Mouse (Mus musculus) activated CD4-positive, CD25-positive, alpha-beta regulatory T cell (primary cell): ENCODE results near the gene Gm10256. TPM values are rescaled to one million over a fixed set of nuclear protein-coding genes. Genes with fewer than 3 reads are reported as not detected.

Experiments used
- polyA plus RNA-seq, 2 experiments: library from polyadenylated mRNA; unstranded; fragments of 100-300 nt; shearing (Covaris generic); gene quantifications; one replicate each; pipeline ENCODE4 v1.2.1; 2017

Gene Gm10256
- not detected for polyA plus RNA-seq

DNA sequence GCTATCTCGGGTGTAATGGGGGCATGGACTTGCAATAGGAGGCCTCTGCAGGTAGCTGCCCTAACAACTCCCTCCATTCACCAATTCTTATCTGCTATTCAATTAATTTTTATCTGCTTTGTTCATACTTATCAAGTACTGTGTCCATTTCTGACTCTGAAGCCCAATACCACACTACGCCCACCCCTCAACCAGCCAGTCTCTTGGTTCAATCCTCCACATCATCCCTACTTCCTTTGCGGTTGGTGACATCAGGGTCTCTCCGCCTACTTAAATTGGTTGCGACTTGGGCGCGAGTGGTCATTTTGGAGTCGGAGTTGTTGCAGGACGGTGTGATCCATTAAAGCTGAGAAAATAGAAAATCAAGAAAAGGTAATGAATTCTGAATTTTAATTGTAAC, at the start of gene Gm10256, which contains the start of gene Rbmy:
Gene Gm10256, plus strand, starts transcription at position 320 of the 400 bp plus-strand sequence.
Gene Rbmy, plus strand, starts transcription at position 301 of the 400 bp plus-strand sequence.

DNA sequence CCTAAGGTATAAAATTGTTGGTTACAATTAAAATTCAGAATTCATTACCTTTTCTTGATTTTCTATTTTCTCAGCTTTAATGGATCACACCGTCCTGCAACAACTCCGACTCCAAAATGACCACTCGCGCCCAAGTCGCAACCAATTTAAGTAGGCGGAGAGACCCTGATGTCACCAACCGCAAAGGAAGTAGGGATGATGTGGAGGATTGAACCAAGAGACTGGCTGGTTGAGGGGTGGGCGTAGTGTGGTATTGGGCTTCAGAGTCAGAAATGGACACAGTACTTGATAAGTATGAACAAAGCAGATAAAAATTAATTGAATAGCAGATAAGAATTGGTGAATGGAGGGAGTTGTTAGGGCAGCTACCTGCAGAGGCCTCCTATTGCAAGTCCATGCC, 34.4 kb upstream of the Gm10256 start, which contains the start of gene Gm4064:
Gene Gm4064, minus strand, starts transcription at position 101 of the 400 bp plus-strand sequence.

DNA sequence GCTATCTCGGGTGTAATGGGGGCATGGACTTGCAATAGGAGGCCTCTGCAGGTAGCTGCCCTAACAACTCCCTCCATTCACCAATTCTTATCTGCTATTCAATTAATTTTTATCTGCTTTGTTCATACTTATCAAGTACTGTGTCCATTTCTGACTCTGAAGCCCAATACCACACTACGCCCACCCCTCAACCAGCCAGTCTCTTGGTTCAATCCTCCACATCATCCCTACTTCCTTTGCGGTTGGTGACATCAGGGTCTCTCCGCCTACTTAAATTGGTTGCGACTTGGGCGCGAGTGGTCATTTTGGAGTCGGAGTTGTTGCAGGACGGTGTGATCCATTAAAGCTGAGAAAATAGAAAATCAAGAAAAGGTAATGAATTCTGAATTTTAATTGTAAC, 70.2 kb downstream of the Gm10256 start, which contains the start of gene Gm10352:
Gene Gm10352, plus strand, starts transcription at position 301 of the 400 bp plus-strand sequence.

Other genes with a start within 250 kb of the Gm10256 start
- gene H2al2c, start 231.6 kb upstream of the Gm10256 start, polyA plus RNA-seq: not detected
- gene Sry, start 167.0 kb upstream of the Gm10256 start, polyA plus RNA-seq: not detected
- not detected for gene H2al2b, start 110.0 kb upstream of the Gm10256 start, polyA plus RNA-seq
- gene Gm4064, start 34.5 kb upstream of the Gm10256 start, polyA plus RNA-seq: not detected
- gene Rbmy, start within 50 bp of the Gm10256 start, polyA plus RNA-seq: not detected
- gene Gm10352, start 70.3 kb downstream of the Gm10256 start, polyA plus RNA-seq: not detected
- not detected for gene Gm29289, start 101.9 kb downstream of the Gm10256 start, polyA plus RNA-seq